Mouse (Mus musculus) bone marrow macrophage, adult 2 months (primary cell): Measurements from ENCODE around the gene Ip6k2.

Experiments used
- CTCF ChIP-seq: IDR thresholded peaks from 2 replicates; pipeline ENCODE4 v1.5.1; 2012; ENCODE audit warnings: low read depth, mild to moderate bottlenecking, low read length, moderate library complexity
- POLR2A ChIP-seq: IDR thresholded peaks from 2 replicates; pipeline ENCODE4 v1.6.1; 2012; ENCODE audit warnings: mild to moderate bottlenecking, low read depth, low read length, borderline replicate concordance

GRCm38 (mm10) chr9:108787080-108787479, 3.5 kb downstream of the Ip6k2 start:
- TF ChIP-seq POLR2A (no peak), CTCF (no peak)
